Mouse (Mus musculus) NIH3T3 (cell line): ENCODE measurements around the gene Gtpbp6.
A peak's percentile ranks its signal among the peaks of the same experiment; 100 is the strongest.
"Not testable (repeated sequence)": the region's sequence is repeated elsewhere in the genome, so short reads cannot be mapped to it uniquely, and the experiment has no call there.

Experiments used
- DNase-seq: peaks from one replicate; pipeline ENCODE4 v3.0.0-alpha.2; 2012; ENCODE audit warnings: low read depth

Gtpbp6 gene

DNA sequence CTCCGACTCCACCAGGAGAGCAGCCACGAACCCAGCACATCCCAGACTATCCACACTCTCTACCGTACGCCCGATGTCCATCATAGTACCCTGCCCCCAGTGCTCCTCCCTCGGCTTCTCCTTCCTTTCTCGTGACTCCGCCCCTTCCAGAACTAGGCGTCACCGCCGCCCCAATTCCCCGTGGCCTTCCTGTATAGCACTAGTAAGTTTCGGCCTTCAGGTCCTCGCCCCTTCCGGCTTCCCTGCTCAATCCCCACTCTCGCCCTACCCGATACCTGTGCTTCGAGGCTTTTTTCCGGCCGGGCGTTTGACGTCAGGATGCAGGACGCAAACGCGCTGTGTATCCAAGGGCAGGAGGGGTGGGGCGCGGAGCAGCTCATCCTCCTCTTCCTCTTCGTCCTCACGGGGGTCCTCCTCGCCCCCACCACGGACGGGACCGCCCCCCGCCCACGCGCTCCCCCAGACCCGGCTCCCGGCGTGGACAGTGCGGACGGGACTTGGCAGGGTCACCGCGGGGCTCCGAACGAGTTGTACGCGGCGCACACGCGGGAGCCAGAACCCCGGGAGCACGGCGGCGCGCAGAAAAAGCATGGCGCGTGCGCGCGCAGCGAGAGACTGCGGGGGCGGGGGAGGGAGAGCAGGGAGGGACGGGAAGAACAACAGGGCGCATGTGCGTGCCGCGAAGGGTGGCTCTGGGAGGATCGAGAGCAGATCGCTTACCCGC is at the start of gene Gtpbp6:
Gene Gtpbp6 (minus strand): TSS at position 617 of the 724 bp plus-strand sequence.
- DNase-seq, result peak; percentile 99

DNA sequence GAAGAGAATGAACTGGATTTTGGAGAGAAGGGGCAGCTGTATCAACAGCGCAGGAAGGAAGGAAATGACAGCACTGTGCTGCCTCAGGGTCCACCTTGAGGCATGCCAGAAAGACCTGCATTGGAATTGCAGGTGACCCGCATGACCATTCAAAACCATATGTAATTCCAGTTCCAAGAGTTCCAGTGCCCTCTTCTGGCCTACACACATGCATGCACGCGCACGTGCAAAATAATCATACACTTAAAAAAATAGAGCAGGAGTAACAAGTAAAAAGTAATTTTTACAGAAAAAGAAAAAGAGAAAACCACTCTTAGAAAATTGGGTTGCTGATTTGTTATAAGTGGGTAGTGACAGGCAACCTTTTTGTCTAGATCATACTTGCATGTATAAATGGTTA is 35.0 kb upstream of the Gtpbp6 start:
- peak; percentile 52 for DNase-seq

DNA sequence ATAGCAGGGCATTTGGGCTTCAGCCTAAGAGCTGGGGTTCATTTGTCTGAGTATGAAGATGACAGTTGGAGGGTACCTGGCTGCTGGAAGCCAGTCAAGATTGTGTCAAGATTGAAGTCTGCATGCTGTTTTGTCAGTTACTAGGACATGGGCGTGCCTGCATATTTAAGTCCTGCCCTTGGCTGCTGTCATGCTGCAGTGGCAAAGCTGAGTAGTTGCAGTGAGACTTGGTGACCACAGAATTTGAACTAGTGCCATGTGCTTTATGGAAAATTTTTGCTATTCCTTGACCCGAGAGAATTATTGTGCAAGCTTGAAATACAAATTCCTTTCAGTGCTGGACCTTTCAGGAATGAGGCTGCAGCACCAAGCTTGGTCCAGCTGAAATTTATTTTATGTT is 34.3 kb upstream of the Gtpbp6 start:
- DNase-seq, result peak; percentile 75

DNA sequence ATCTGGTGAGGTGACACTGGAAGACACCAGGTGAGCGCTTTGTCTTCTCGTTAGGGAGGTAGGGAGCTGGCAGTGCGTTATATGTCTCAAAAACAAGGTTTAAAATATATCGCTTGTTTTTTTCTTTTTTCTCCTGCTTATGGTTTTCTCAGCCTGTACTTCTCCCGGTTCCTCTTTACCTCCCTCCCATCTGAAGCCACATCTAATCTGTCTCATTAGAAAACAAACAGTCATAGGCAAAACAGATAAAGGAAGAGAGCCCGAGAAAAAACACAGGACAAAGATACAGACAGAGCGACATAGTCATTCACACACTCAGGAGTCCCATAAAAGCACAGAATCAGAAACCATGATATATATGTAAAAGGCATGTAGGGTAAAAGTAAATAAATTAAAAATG is 32.4 kb upstream of the Gtpbp6 start:
- DNase-seq, result no peak

DNA sequence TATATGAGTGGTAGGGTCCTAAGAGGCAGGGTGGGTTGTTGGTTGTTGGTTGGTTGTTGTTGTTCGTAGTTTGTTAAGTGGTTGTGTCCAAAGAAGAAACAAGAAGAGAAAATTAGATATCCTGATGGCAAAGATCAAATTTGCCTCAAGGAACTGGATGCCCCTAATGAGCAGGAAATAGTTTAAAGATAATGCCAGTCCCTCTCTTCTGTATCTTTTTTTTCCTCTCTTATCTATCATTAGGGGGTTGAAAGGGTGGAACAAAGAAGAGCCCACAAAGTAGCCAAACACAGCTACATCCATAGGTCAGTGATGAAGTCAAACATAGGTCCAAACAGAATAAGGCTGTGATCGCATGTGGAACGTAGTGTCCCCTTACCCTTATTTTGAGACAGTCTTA is 31.3 kb upstream of the Gtpbp6 start:
- no peak for DNase-seq

DNA sequence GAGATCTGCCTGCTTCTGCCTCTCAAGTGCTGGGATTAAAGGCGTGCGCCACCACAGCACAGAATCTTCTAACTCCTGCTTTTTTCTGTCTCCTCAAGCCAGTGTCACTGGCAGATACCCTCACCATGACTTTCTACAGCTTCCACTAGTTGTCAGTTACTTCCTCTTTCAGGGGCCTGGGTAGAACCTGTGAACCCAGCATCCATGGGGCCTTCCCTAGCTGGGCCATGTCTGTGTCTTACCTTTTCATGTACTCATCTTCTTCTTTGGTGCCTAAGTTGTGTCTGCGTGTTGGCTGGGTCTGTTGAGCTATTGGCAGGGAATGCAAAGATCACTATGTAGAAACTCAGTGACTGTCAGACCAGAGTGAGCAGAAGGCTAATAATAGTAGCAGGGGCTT is 29.8 kb upstream of the Gtpbp6 start:
- DNase-seq, result no peak

DNA sequence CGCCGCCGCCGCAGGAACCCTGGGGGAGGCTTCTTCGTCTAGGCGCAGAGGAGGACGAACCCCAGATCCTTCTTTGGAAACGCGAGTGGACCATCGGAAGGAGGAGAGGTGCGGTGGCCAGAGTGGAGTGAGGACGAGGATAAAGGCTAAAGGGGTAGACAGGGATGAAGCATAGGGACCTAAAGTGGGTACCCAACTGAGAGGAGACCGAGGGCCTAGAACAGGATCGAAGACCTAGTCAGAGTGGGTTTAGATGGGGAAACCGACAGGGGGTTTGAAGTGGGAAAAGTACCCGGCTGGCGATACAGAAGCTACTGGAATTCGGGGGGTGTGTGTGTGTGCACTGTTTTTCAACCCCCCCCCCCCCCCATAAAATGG is 28.1 kb upstream of the Gtpbp6 start:
- DNase-seq, result no peak

DNA sequence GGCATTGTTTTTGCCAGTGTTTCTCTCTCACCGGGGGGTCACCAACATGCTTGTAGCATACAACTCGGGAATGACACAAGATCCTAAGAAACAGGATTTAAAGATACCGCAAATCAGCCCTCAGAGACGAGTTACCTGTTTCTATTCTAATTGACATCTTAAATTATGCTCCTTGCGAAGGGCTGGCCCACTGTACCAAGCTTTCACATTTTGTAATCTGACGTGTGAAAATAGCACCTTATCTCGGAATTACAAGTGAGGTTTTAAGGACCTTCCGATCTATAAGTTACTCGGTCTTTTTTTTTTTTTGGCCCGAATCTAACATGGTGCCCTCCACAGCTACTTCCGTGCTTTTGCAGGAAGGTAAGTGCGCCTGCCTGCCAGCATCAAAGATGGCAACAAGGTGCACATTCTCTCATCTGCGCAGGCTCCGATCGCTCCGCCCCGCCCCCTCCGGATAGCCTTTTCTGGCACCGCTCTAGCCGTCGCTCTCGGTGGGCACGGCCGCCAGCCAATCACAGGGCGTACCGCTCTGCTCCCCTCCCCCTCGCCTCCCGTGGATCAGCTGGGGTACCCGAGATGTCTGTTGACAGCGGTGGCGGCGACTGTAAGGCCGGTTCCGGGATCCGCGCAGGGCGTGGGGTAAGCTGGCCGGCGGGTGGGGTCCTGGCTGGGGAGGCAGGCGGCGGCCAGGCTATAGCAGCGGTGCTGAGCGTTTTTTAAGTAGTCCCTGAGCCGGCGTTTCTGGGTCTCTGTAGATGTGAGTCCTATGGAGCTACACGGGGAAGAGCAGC is 27.5 kb upstream of the Gtpbp6 start, which contains the start of gene Chfr:
Gene Chfr (plus strand): TSS at position 550 of the 794 bp plus-strand sequence.
- DNase-seq, result peak; percentile 98

DNA sequence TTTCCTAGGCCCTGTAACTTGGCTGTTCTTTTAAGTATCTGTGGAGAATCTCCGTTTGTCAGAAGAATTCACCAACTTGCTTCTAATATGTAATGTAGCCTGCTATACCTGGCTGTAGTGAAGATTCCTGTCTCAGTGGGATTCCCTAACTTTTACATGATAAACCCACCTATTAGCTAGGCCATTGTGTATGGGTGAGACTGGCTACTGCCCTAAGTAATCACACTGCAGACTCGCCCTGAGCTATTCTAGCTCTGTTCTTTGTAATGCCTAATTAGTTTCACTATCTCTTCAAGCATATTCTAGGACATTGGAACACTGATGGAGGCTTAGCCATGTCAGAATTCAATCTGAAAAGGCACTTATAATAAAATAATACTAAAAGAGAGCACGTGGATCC is 14.4 kb upstream of the Gtpbp6 start:
- not testable (repeated sequence) for DNase-seq

DNA sequence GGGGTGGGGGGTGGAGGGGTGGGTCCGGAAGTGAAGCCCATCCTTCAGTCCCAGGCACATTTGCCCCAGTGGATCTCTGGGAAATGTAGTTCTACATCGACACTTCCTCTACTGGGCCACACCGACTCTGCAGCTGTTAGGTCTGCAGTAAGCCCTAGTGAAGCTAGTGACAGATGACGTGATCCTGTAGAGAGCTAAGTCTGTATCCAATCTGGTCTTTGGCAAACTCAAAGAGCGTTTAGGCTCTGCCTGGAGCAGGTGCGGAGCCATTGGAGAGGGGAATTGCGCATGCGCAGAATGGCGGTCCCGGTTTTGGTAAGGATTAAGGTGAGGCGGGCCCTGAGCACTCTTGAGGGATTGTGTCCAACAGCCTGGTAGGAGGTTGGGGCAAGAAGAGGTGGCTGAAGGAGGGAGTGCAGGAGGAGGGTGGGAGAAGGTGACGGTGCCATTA is 2.0 kb upstream of the Gtpbp6 start, which contains the start of gene Zfp605:
Gene Zfp605 (plus strand): TSS at position 102 of the 451 bp plus-strand sequence.
- DNase-seq, result peak; percentile 68

DNA sequence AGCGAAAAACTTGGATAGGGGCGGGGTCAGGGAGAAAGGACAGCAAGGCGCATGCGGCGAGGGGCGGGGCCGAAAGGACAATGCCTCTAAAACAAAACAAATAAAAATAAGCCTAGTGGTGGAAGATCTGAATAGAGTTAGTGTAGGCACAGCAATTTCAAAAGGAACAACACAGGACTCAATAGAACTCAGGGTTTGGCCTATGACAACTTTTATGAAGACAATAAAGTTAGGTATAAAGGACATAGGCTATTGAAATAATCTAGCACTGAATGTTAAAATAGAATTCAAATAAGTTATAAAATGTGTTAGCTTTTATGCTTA is 270 bp upstream of the Gtpbp6 start:
- no peak for DNase-seq

DNA sequence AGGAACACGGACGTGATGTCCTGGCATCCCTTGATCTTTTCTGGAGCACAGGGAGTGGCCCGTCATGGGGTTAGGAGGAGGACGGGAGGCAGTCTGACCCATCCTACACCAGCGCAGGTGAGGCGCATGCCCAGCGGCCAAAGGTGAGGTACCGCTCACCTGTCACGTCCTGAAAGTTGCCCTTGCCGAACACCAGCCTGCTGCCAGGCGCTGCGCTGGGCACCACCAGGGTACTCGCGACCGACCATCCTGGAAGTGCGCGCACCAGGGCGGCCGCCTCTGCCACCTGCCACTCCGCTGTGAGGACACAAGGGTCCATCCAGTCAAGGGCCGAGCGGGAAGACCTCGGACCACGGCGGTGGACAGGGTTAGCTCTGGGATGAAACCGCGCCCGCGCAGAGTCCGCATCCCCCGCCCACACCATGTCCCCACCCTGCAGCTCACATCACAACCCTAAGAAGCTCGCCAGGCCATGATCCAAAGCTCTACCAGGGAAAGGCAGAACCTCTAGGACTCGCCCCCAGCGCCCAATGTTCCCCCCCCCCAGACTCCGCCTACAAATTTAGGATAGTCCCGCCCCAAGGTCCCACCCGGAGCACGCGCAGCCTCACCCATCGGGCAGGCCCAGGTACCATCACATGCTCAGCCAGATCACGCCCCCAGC is 964 bp downstream of the Gtpbp6 start:
- DNase-seq, result no peak

DNA sequence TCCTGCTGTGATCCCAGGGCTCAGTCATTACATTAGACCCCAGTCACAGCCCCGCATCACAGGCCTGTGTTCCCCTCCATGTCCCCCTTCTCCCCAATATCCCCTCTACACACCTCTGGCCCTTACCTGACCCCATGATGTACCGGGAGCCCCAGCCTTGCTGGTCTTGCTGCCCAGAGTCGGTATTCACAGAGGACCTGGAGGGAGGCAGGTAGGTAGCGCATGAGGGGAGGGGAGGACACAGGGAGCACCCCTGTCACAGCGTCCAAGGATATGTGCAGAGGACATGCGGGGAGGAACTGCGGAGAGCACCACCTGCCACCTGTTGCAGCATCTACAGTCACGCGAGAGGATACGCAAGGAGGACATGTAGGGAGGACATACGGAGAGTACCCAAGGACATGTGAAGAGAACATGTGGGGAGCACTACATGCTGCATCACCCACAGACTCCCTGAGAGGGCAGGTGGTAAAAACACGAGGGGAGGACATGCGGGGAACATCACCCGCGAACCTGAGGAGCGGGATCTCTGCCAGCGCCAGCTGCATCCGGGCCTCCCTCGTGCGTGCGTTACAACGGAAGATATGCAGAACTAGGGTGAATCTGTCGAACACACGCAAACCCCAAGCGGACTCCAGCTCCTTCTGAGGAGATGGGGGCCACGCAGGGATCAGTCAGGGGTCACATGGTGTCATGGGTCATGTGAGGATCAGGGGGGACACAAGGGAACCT is 1.7 kb downstream of the Gtpbp6 start:
- DNase-seq, result no peak

DNA sequence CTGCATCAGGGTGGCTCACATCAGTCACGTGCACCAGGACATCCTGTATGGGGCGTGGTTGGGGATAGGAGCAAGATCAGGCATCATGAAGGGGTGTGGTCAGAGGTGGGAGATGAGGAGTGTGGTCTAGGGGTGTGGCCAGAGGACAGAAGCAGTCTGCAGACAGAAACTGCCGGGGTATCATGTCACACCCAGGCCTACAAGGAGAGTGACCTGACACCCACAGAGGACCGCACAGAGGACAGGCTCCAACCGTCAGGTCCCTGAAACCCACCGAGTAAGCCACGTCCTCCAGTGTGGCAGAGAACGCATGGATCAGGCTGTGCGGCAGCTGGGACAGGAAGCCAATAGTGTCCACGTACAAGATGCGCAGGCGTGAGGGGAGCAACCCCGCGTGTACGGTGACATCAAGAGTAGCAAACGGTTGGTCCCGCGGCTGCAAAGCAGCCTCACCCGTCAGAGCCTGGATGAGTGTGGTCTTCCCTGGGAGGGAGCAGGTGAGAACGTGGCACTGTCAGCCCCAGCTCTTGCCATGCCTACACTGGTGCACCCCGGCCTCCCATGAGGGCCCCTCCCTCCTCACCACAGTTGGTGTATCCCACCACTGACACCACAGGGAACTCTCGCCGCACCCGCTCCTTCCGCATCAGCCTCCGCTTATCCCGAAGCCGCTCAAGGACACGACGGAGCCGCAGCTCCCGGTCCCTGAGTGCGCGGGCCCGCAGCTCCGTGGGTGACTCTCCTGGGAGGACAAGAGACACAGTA is 3.2 kb downstream of the Gtpbp6 start:
- DNase-seq, result no peak

DNA sequence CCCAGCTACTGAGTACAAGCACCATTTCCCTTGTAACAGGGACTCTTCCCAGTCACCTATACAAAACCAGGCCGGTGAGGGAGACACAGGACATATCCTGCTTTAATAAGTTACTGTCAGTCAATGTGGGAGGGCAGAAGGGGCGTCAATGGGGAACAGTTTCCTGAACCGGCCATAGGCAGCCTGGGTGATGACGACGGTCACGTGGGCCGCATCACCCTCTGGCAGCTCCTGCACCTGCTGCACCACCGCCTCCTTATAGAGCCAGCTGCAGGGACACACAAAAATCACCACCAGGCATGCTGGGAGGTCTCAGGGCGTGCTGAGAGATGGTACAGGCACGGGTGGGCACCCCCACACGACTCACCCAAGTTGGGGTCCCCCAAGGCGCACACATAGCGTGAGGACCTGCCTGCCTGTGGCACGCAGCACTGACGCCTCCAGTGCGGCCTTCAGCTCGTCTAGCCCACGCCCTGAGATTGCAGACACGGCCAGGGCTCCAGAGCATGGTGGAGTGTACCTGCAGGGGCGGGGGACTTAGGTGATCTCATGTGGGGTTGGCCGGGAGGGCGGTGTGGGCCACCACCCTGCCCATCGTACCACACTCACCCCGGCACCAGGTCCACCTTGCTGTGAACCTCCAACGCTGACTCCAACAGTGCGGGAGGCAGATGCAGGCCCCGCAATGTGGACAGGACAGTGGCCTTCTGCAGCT is 3.9 kb downstream of the Gtpbp6 start:
- no peak for DNase-seq

DNA sequence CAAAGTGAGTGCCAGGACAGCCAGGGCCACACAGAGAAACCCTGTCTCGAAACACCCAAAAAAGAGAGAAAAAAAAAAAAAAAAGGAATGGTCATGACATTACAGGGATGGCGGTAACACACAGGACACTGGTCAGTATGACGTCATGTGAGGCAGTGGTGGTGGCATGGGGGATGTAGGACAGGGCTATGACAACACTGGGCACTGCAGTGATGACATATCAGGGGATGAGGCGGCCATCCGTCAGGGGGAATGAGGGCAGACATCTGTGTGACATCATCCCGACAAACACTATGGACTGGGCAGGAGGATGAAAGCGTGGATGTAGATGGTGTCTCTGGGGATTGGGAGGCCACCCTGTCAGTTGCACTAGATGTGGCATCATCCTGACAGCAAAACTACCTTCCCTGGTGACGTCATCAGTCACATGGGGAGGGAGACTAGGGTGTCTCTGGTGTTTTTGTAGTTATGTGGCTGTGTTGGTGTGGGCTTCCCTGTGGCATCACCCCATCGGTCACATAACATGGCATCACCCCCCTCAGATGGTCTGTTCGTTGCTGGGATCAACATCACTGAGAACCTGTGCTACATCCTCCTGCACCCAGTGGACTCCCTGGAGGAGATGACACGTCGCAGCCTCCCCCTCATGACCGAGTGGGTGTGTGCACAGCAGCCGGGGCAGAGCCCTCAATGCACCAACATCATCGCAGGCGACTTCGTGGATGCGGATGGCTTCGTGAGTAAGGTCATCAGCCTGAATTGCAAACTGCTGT is 5.0 kb downstream of the Gtpbp6 start:
- DNase-seq, result no peak

DNA sequence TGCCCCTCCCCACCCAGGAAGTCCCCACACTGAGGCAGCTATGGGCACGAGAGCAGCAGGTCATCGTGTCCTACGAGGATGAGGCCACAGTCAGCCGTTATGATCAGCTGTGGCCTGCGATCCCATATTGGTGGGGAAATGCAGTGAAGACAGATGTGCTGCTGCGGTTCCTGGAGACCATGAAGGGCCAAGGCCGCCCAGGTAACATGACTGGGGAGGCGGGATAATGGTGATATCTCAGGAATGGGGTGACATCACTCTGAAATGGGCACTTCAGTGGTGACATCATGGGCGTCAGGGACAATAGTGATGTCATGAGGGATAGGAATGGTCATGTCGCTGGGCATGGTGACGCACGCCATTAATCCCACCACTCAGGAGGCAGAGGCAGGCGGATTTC is 5.6 kb downstream of the Gtpbp6 start:
- no peak for DNase-seq

DNA sequence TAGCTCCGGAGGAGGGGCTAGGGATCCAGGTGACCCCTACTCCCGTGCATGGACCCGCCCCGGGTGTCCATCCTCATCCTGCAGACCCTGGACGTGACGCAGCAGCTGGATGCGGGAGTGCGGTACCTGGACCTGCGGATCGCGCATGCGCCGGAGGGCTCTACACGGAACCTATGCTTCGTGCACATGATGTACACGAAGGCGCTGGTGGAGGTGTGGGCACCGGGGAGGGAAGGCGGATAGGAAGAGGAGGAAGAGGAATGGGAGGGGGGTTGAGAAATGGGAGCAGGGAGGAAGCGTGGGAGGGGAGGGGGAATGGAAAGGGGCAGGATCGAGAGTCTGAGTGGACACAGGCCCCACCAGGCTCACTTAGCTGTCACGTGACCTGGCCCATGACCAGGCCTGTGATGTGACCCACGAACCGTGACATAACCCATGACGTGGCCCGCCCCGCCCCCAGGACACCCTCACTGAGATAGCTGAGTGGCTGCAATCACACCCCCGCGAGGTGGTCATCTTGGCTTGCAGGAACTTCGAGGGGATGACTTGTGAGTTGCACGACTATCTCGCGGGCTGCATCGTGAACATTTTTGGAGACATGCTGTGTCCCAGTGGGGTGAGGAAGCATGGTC is 6.2 kb downstream of the Gtpbp6 start:
- DNase-seq, result no peak

DNA sequence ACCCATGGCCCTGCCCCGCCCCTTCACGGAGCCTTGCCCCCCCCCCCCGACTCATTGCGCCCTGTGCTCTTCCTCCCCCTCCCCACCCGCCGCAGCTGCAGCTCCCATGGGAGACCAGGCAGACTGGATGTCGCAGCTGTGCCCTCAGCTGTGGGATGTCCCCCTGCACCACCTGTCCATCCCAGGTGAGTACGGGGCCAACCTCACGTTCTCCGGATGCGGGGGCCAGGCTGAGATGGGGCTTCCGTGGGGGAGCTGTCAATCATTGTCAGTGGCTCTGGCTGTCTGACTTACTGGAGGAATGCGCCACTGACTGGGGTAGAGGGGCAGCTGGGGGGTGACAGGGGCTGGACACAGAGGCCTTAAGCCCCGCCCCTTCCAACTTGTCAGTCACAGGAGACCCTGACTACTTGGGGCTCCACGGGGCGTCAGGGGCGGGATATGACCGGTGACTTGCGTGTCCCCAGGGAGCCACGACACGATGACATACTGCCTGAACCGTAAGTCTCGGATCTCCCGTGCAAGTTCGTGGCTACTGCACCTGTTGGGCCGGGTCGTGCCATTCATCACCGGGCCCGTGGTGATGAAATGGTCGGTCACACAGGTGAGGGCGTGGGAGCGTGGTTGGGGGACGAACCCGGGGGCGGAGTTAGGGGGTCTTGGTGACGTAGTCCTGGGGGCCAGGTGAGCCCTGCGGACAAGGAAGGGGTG is 6.9 kb downstream of the Gtpbp6 start:
- no peak for DNase-seq
